Mouse (Mus musculus) thymus, adult 2 months (tissue): ENCODE measurements at regions not wholly inside any gene's neighbourhood (a gene's known extent, or its start where the extent isn't known, plus 50 kb on each side); places are given as distances from the start of the nearest gene placed in this dataset.

Source experiments
- DNase-seq: peaks from one replicate; pipeline ENCODE4 v3.0.0; 2021
- H3K27ac ChIP-seq: fragments of 200-500 bp; 2 replicates; pipeline ENCODE4 v1.5.1; 2012; ENCODE audit warnings: low read length, control low read depth; ENCODE audit not compliant: control insufficient read depth, insufficient read depth
- H3K27me3 ChIP-seq: fragments of 200-500 bp; 2 replicates; pipeline ENCODE4 v1.6.1; 2012; ENCODE audit warnings: mild to moderate bottlenecking, low read length, moderate library complexity, mixed read lengths; ENCODE audit not compliant: control insufficient read depth, insufficient read depth
- H3K36me3 ChIP-seq: fragments of 200-500 bp; 2 replicates; pipeline ENCODE4 v1.6.1; 2012; ENCODE audit warnings: mild to moderate bottlenecking, low read length, moderate library complexity; ENCODE audit not compliant: control insufficient read depth, insufficient read depth
- H3K4me1 ChIP-seq: fragments of 200-500 bp; replicated peaks from 2 replicates; pipeline ENCODE4 v1.6.1; 2012; ENCODE audit warnings: low read length; ENCODE audit not compliant: control insufficient read depth, insufficient read depth
- H3K4me3 ChIP-seq: fragments of 200-500 bp; 2 replicates; pipeline ENCODE4 v1.5.1; 2012; ENCODE audit warnings: mild to moderate bottlenecking, low read length, control low read depth, moderate library complexity; ENCODE audit not compliant: control insufficient read depth, insufficient read depth
- CTCF ChIP-seq: fragments of 200-500 bp; IDR thresholded peaks from 2 replicates; pipeline ENCODE4 v1.5.1; 2012; ENCODE audit warnings: mild to moderate bottlenecking, control low read depth, low read length, moderate library complexity, borderline replicate concordance; ENCODE audit not compliant: control insufficient read depth, poor library complexity, insufficient read depth; ENCODE audit errors: extremely low read depth
- POLR2A ChIP-seq: fragments of 200-500 bp; IDR thresholded peaks from 2 replicates; pipeline ENCODE4 v1.6.1; 2012; ENCODE audit warnings: mild to moderate bottlenecking, low read length, control low read depth, moderate library complexity; ENCODE audit not compliant: control insufficient read depth, poor library complexity, insufficient read depth; ENCODE audit errors: extremely low read depth
- WGBS: fragments of 180-500 bp; shearing (Covaris S2); methylation state at CpG from one replicate; pipeline ENCODE4 v1.1.7; 2018; 5-methylcytosine and 5-hydroxymethylcytosine counted together

GRCm38 (mm10) chr2:74123360-74124074, 212.4 kb upstream of the Atp5g3 start:
- no peak for TF ChIP-seq POLR2A
- H3K4me1 ChIP-seq, result no peaks in the 10 kb centered on the region
- no peak for DNase-seq
- no peak overlapping the region for H3K27ac ChIP-seq
- H3K27me3 ChIP-seq, result no peaks in the 10 kb centered on the region
- 83% methylated on average over 6 of the region's 6 CpGs for WGBS
- no peak overlapping the region for H3K4me3 ChIP-seq
- H3K36me3 ChIP-seq, result no peaks in the 10 kb centered on the region

- TF ChIP-seq POLR2A (no peak), CTCF (no peak)
- no peak for DNase-seq
- WGBS, result 86% methylated on average over 2 of the region's 2 CpGs
- H3K27ac ChIP-seq, result no peak overlapping the region
- H3K36me3 ChIP-seq, result no peaks in the 10 kb centered on the region
- H3K27me3 ChIP-seq, result no peaks in the 10 kb centered on the region
- H3K4me1 ChIP-seq, result no peaks in the 10 kb centered on the region
- no peak overlapping the region for H3K4me3 ChIP-seq
Measured at GRCm38 (mm10) chr2:74122937-74123336, 211.8 kb upstream of the Atp5g3 start.

GRCm38 (mm10) chr2:74120051-74120450, 208.9 kb upstream of the Atp5g3 start:
- H3K4me1 ChIP-seq, result no peaks in the 10 kb centered on the region
- 47% methylated on average over 10 of the region's 10 CpGs for WGBS

GRCm38 (mm10) chr2:74119167-74119937, 208.2 kb upstream of the Atp5g3 start:
- TF ChIP-seq CTCF, result no peak
- no peak for TF ChIP-seq POLR2A
- no peaks in the 10 kb centered on the region for H3K4me1 ChIP-seq
- no peaks in the 10 kb centered on the region for H3K36me3 ChIP-seq
- DNase-seq, result no peak
- no peaks in the 10 kb centered on the region for H3K27me3 ChIP-seq
- no peak overlapping the region for H3K27ac ChIP-seq
- H3K4me3 ChIP-seq, result no peak overlapping the region
- 53% methylated on average over 17 of the region's 17 CpGs for WGBS

More at GRCm38 (mm10) chr2:74120051-74120450, 208.9 kb upstream of the Atp5g3 start:
- Histone ChIP-seq H3K27me3 (no peaks in the 10 kb centered on the region), H3K4me3 (no peak overlapping the region), H3K36me3 (no peaks in the 10 kb centered on the region), H3K27ac (no peak overlapping the region)
- TF ChIP-seq POLR2A, result no peak
- TF ChIP-seq CTCF, result no peak
- DNase-seq, result no peak

GRCm38 (mm10) chr2:74106472-74106871, 195.3 kb upstream of the Atp5g3 start:
- TF ChIP-seq POLR2A, result no peak
- no peak for TF ChIP-seq CTCF
- no peaks in the 10 kb centered on the region for H3K4me1 ChIP-seq
- H3K36me3 ChIP-seq, result no peaks in the 10 kb centered on the region
- no peak overlapping the region for H3K27ac ChIP-seq
- H3K4me3 ChIP-seq, result no peak overlapping the region
- no peaks in the 10 kb centered on the region for H3K27me3 ChIP-seq
- 89% methylated on average over 4 of the region's 4 CpGs for WGBS
- DNase-seq, result no peak

- Histone ChIP-seq H3K36me3 (no peaks in the 10 kb centered on the region), H3K4me1 (no peaks in the 10 kb centered on the region), H3K27me3 (no peaks in the 10 kb centered on the region), H3K4me3 (no peak overlapping the region), H3K27ac (no peak overlapping the region)
- no peak for DNase-seq
- TF ChIP-seq POLR2A, result no peak
- no peak for TF ChIP-seq CTCF
- WGBS, result 89% methylated on average over 9 of the region's 9 CpGs
Measured at GRCm38 (mm10) chr2:74099671-74100372, 188.7 kb upstream of the Atp5g3 start.
